Mouse (Mus musculus) urinary bladder, postnatal 25 days (tissue): ENCODE measurements around the gene Tsen34.
"Not testable (repeated sequence)": the region's sequence is repeated elsewhere in the genome, so short reads cannot be mapped to it uniquely, and the experiment has no call there.

Experiments used
- DNase-seq: peaks from one replicate; pipeline ENCODE4 v3.0.0; 2022; ENCODE audit warnings: low spot score

Gene Tsen34

DNA sequence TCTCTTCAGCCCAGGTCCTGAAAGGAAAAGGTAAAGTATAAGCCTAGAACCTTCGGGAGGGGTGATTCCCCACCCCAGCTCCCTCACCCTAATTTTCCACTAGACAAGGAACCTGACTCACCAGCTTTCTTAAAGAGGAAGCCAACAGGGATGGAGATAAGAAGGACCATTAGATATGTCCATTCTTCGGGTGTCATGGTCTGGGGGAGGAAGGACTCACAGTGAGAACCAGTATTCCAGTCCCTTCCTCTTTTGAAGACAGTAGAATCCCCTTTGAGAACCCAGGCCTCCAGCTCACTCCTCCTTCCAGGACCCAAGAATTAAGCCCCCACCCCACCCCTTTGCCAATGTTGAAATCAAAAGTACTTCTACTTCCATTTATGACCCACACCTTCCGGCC, 744 bp upstream of the Tsen34 start:
- no peak for DNase-seq

GRCm38 (mm10) chr7:3692987-3693808, 535 bp downstream of the Tsen34 start, which contains the start of gene Mboat7:
Gene Mboat7 (minus strand): TSS chr7:3693523.
- peak; percentile 89 for DNase-seq

GRCm38 (mm10) chr7:3693809-3694075, 1.1 kb downstream of the Tsen34 start:
- no peak for DNase-seq

- DNase-seq: peak; percentile 59
These were observed 1.6 kb downstream of the Tsen34 start for GRCm38 (mm10) chr7:3694076-3694948.

DNA sequence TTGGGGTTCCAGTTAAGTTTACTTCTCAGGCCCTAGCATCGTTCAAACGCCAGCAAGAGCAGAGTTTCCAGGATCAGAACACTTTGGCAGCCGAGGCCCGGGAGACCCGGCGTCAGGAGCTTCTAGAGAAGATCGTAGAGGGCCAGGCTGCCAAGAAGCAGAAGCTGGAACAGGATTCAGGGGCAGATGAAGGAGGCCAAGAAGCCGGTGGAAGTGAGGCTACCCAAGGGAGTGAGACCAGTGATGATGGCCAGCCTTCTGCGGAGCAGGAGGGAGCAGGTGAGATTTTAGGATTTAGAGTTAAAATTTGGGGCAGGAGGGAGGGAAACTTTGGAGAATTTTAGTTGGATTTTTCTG, 2.3 kb downstream of the Tsen34 start:
- DNase-seq: not testable (repeated sequence)

DNA sequence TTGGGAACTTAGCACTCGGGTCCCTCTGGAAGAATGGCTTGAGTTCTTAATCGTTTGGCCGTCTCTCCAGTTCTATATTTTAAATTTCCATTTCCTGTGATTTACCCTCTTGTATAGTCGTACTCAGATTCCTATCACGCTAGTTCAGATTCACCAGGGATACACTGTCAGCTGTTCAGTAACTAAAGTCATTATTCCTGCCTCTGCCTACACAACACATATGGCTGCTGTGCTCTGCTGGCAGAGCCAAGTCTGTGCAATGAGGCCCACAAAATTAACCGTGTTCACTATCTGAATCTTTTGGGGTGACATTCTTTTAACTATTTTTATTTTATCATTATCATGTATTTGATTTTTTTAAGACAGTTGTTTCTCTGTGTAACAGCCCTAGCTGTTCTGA, 5.8 kb downstream of the Tsen34 start:
- DNase-seq: no peak

- DNase-seq: no peak
These were observed 10.7 kb downstream of the Tsen34 start for GRCm38 (mm10) chr7:3703148-3703878.

GRCm38 (mm10) chr7:3703879-3704441, 11.3 kb downstream of the Tsen34 start, which contains the start of gene Rps9:
Gene Rps9 (plus strand): TSS chr7:3703993.
- DNase-seq: peak; percentile 93

DNA sequence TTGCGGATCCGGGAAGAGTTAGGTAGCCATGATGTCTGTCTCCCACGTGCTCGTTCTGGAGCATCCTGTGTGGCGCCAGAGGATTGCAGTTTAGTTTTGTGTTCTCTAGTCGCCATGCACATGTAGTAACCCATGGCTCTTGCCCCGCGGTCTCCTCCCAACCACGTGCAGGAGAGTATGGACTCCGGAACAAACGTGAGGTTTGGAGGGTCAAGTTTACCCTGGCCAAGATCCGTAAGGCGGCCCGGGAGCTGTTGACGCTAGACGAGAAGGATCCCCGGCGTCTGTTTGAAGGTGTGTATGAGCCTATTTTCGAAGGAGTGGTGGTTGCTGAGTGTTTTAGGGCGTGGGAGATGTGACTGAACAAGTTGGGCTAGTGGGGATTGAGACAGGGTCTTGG, 11.8 kb downstream of the Tsen34 start:
- DNase-seq: no peak

DNA sequence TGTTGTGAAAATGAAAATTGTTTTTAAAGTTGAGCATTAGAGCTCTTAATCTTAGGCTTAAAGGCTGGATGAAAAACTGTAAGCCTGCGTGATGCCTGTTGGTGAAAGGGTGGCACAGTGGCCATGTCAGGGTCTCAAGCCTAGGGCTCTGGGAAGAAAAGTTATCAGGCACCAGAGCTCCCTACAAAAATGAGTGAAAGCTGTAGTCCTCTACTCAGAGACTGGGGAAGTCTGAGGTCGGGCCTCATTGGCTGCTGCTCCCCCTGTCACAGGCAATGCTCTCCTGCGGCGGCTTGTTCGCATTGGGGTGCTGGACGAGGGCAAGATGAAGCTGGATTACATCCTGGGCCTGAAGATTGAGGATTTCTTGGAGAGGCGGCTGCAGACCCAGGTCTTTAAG, 12.8 kb downstream of the Tsen34 start:
- not testable (repeated sequence) for DNase-seq

- no peak for DNase-seq
These were observed 13.2 kb downstream of the Tsen34 start for GRCm38 (mm10) chr7:3705911-3706310.

DNA sequence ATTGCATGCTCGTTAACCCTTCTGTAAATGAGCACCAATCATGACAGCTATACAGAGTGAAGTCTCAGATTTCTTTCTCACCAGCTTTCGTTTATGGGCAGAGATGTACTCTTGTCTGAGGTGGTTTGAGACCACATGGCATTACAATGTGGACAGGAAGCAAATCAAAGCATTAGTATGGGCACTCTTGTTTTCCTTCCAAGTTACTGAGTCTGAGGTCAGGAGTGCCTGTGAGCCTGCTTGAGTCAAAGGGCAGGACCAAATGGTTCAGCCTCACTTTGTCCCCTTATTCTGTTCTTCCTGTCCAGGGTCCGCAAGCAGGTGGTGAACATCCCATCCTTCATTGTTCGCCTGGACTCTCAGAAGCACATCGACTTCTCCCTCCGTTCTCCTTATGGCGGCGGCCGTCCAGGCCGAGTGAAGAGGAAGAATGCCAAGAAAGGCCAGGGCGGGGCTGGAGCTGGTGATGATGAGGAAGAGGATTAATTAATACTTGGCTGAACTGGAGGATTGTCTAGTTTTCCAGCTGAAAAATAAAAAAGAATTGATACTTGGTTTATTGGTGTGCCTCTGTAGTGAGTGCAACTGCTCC, 13.8 kb downstream of the Tsen34 start:
- no peak for DNase-seq

- DNase-seq: no peak
These were observed 14.4 kb downstream of the Tsen34 start for GRCm38 (mm10) chr7:3707027-3707426.

DNA sequence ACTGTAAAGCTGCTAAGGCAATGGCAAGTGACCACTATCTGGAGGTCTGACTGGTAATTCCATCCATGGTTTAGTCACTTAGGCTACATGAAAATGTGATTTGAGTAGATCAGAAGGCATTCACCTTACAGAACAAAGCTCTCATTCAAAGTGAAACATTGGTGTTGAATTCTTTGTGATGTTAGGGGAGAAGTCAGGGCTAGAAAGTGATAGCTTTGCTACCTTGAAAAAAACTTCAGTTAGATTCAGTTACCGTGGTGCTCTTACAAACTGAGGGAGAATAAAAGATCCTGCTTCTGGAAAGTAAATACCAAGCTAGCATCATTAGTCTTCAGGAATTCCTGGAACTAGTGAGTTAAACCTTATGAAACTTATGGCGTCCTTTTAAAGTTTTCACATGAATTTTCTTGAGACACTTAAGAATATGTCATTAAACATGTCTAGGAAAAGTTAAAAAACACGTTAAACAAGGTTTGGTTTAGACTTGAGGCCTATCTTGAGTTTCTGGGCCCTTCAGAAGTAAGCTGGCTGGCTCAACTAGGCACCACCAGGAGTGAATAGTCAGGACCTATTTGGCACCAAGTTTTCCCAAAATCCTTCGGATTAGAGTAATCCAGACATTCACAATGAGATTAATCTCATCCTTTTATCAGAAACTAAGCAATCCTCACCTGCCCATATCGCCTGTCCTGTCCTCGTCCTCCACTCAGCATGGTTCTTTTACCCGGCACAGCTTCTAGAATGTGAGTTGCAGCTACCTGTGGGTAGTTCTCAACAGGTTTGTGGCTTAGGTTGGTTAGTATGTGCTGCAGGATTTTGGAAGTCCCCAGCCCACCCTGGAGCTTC, 15.1 kb downstream of the Tsen34 start:
- no peak for DNase-seq

DNA sequence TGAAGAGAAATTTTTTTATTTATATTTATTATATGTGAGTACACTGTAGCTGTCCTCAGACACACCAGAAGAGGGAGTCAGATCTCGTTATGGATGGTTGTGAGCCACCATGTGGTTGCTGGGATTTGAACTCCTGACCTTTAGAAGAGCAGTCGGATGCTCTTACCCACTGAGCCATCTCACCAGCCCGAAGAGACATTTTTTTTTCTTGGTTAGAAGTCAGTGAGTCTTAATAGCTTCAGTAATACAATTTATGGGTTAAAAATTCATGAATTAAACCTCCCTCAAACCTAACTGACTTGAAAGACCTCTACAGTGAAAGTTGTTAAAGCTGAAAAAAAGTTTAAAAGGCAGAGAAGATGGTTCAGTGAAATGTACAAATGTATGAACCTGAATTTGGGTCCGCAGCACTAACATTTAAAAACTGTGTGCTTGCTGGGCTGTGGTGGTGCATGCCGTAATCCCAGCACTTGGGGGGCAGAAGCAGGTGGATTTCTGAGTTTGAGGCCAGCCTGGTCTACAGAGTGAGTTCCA, 15.9 kb downstream of the Tsen34 start:
- DNase-seq: not testable (repeated sequence)

DNA sequence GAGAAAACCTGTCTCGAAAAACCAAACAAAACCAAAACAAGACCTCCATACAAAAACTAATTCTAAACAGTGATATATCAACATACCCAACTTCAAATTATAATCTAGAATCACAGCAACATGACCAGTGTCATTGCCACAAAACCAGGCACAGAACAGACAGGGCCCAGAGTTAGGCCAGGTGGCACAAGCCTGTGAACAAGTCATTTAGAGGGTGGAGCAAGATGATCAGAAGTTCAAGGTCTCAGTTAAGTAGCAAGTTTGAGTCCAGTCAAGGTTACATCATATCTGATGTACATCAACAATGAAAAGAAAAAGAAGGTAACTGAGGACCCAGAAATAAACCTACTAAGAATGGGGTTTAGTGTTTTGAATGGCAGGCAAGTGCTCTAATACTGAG, 16.3 kb downstream of the Tsen34 start:
- DNase-seq: no peak

DNA sequence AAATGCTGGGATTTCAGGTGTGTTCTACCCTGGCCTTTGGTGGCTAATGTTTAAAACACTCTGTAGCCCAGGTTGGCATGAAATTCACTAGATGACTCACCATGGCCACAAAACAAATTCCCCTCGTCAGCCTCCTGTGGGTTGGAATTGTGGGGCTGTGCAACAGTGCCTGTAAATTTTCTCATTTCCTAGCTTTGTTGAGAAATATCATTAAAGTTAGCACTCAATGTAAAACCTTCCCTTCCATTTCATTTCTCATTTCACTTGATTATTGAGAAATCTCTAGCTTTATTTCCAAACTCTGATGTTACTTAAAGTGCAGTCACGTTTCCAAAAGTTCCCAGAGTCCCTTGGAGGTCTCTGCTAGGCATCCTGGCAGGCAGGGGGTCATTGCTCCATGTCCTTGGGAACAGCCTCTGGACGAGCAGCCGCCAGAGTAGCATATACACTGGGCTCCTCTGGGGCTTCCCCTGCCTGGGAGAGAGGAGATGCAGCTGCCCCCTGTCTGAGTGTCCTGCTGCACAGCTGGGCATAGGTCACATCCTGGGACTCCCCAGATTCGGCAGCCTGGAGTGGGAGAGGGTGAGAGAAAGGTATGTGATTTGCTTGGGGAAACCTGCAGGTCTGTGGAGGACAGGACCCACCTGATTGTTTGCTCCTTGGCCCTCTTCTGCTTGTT, 19.7 kb downstream of the Tsen34 start:
- DNase-seq: no peak

DNA sequence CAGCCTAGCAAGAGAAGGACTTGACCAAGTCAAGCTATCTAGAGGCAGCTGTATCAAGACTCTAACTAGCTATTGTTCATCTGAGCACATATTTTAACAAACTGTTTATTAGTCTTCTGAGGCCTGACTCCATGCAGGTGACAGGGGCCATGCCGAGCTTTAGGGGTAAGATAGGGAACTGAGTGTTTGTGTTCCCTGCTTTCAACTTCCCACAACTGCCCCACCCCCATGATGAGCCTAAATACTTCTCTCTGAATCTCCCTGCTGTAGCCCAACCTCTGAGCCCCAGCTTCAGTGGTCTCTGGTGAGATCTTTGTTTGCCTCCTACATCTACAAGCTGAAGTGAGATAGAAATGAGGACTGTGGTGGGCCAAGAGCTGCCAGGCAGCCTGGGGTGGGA, 22.6 kb downstream of the Tsen34 start:
- DNase-seq: no peak

GRCm38 (mm10) chr7:3720268-3720667, 27.6 kb downstream of the Tsen34 start, which contains the start of gene Pirb:
Gene Pirb (minus strand): TSS chr7:3720391.
- DNase-seq: not testable (repeated sequence)

- DNase-seq: not testable (repeated sequence)
These were observed 32.8 kb downstream of the Tsen34 start for GRCm38 (mm10) chr7:3725459-3725858.
